Mouse (Mus musculus) heart, postnatal 0 days (tissue): Measurements from ENCODE around the gene Hsdl1. TPM values are rescaled to one million over a fixed set of nuclear protein-coding genes. Genes with fewer than 3 reads are reported as not detected.
A peak's percentile ranks its signal among the peaks of the same experiment; 100 is the strongest.

Experiments used
- ATAC-seq: fragments of 200-750 bp; cut with Nextera tagmentation; 2 replicates; pipeline ENCODE4 v1.8.0; 2017; ENCODE audit warnings: low read depth, moderate number of reproducible peaks, moderate library complexity; ENCODE audit not compliant: insufficient read depth
- DNase-seq: peaks from one replicate; pipeline ENCODE4 v3.0.0-alpha.2; 2016; ENCODE audit warnings: low spot score
- H3K27ac ChIP-seq: fragments of 300-500 bp; sonication (generic); 2 replicates; pipeline ENCODE4 v1.5.1; 2014; ENCODE audit warnings: low read depth, mild to moderate bottlenecking
- H3K27me3 ChIP-seq: fragments of 300-500 bp; sonication (generic); 2 replicates; pipeline ENCODE4 v1.6.1; 2014; ENCODE audit warnings: low read length, mixed read lengths; ENCODE audit not compliant: control insufficient read depth, insufficient read depth
- H3K36me3 ChIP-seq: fragments of 300-500 bp; sonication (generic); replicated peaks from 2 replicates; pipeline ENCODE4 v1.6.1; 2014; ENCODE audit warnings: low read length, mixed read lengths; ENCODE audit not compliant: control insufficient read depth, insufficient read depth
- H3K4me1 ChIP-seq: fragments of 300-500 bp; sonication (generic); 2 replicates; pipeline ENCODE4 v1.6.1; 2014; ENCODE audit warnings: antibody characterized with exemption; ENCODE audit not compliant: control insufficient read depth, insufficient read depth
- H3K4me2 ChIP-seq: fragments of 300-500 bp; sonication (generic); 2 replicates; pipeline ENCODE4 v1.6.1; 2014; ENCODE audit warnings: low read depth, mild to moderate bottlenecking, low read length, moderate library complexity
- H3K4me3 ChIP-seq: fragments of 300-500 bp; sonication (generic); 2 replicates; pipeline ENCODE4 v1.5.1; 2014; ENCODE audit warnings: low read depth, low read length
- H3K9ac ChIP-seq: fragments of 300-500 bp; sonication (generic); replicated peaks from 2 replicates; pipeline ENCODE4 v1.6.1; 2014; ENCODE audit warnings: low read depth, low read length, mixed read lengths
- H3K9me3 ChIP-seq: fragments of 300-500 bp; sonication (generic); replicated peaks from 2 replicates; pipeline ENCODE4 v1.6.1; 2016; ENCODE audit warnings: low read length; ENCODE audit not compliant: control insufficient read depth
- CTCF ChIP-seq: IDR thresholded peaks from 2 replicates; pipeline ENCODE4 v1.5.1; 2016; ENCODE audit warnings: antibody characterized with exemption, control low read depth, low read depth
- EP300 ChIP-seq: IDR thresholded peaks from 2 replicates; pipeline ENCODE4 v1.6.1; 2016; ENCODE audit warnings: antibody characterized with exemption, low read depth
- WGBS: fragments of 180-500 bp; shearing (Covaris S2); extraction: QIAGEN DNeasy Blood & Tissue Kit; methylation state at CpG from one replicate; pipeline ENCODE4 v1.1.7; 2014; 5-methylcytosine and 5-hydroxymethylcytosine counted together
- polyA plus RNA-seq: library from polyadenylated mRNA; unstranded; fragments of >200 nt; fragmentation: Nextera tagmentation; extraction: Ambion mirVana; gene quantifications from 2 replicates; pipeline ENCODE4 v1.2.1, GENCODE M21; 2015
- total RNA-seq: library from RNA; depleted of rRNA; stranded (reverse); fragments of >200 nt; gene quantifications from 2 replicates; pipeline ENCODE4 v1.2.3, GENCODE M21; 2014; ENCODE audit warnings: low replicate concordance

Gene Hsdl1
- total and polyA plus RNA-seq, 2 experiments from 2014 or later, result 20.6 to 36.3 TPM

DNA sequence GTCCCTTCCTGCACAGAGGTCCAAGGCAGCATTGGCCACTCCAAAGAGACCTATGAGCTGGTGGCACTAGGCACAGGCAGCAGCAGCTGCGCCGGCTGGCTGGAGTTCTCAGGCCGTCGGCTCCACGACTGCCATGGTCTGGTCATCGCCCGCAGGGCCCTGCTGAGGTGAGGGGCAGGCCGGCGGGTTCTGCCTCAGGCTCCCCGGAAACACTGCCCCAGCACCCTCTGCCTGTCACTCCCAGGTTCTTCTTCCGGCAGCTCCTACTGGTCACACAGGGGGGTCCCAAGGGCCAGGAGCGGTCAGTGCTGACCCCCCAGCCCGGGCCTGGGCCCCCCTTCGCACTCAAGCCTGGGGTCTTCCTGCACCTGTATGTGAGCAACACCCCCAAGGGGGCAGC lies 40.1 kb upstream of the Hsdl1 start:
- no peak overlapping the region for H3K27ac ChIP-seq
- 85% methylated on average over 13 of the region's 14 CpGs for WGBS
- H3K36me3 ChIP-seq, result no peaks in the 10 kb centered on the region
- H3K9ac ChIP-seq, result no peak overlapping the region
- no peak overlapping the region for H3K4me3 ChIP-seq
- ATAC-seq (no peak), DNase-seq (no peak)
- 0 out of 2 replicates have a peak, but pooled peaks cover 3% of the 10 kb centered on the region for H3K27me3 ChIP-seq
- no peak for TF ChIP-seq CTCF
- no peaks in the 10 kb centered on the region for H3K9me3 ChIP-seq
- H3K4me1 ChIP-seq, result no peaks in the 10 kb centered on the region
- no peak overlapping the region for H3K4me2 ChIP-seq

DNA sequence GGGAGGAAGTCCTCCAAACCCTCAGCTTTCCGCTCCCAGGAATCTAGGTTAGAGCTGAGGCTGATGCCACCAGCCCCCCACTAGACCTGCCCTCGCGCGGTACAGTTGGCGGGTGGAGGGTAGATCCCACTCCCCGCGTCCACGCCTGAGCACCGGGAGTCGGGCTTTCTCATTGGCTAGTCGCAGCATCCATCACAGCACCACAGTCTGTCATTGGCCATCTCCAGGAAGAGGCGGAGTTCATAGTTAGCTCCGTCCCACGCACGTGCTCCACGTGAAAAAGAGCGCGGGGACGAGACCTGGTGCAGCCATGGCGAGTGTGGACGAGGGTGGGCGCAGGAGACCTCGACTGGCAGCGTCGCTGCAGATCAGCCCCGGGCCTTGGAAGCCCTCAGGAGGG lies 37.5 kb upstream of the Hsdl1 start, which contains the start of gene Adad2:
Adad2 (plus strand) TSS at position 277 of the 400 bp plus-strand sequence.
- DNase-seq (no peak), ATAC-seq (no peak)
- Histone ChIP-seq H3K27me3 (0 out of 2 replicates have a peak, but pooled peaks cover 3% of the 10 kb centered on the region), H3K27ac (no peak within 1 kb of the TSS), H3K36me3 (no peaks in the 10 kb centered on the region), H3K4me3 (no peak within 1 kb of the TSS), H3K4me2 (no peak within 1 kb of the TSS), H3K9me3 (peaks cover 7% of the 10 kb centered on the region; the same call in 1 of the 2 replicates), H3K9ac (no peak within 1 kb of the TSS), H3K4me1 (no peaks in the 10 kb centered on the region)
- TF ChIP-seq EP300 (no peak), CTCF (no peak)
- WGBS, result 75% methylated on average over 26 of the region's 26 CpGs

DNA sequence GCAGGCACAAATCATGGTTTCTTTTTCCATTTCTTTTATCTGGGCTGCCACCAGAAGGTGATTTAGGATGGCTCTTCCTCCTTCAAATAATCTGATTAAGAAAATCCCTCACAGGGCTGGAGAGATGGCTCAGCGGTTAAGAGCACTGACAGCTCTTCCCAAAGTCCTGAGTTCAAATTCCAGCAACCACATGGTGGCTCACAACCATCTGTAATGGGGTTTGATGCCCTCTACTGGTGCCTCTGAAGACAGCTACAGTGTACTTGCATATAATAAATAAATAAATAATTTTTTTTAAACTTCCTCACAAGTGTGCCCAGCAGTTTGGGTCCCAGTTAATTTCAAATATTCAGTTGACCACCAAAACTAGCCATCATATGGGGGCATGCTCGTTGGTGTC lies 31.2 kb upstream of the Hsdl1 start:
- TF ChIP-seq EP300, result no peak
- peak; percentile 16; the same call in 1 of the 2 replicates for TF ChIP-seq CTCF

DNA sequence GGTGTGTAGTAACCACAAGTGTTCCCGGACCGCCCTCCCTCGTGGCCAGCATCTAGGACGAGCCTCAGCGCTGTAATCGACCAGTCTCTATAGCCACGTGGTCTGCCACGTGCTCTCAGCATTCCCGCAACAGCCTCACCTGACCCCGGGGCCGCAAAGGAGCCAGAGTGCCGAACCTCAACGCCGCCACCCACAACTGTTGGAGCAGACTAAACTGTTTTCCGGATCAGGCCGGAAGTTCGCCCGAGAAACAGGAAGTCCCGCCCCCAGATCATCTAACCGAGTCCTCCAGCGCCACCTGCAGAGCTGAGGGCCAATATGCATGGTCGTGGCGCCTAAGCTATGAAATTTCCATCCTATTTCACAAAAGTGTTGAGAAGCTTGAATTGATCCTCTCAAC lies 30.0 kb upstream of the Hsdl1 start, which contains the start of gene Taf1c:
Taf1c (minus strand) TSS at position 227 of the 400 bp plus-strand sequence.
- peaks cover 30% of the 10 kb centered on the region for H3K36me3 ChIP-seq
- H3K4me1 ChIP-seq, result peaks cover 8% of the 10 kb centered on the region; the same call in 1 of the 2 replicates
- peak; percentile 88 for ATAC-seq
- H3K9me3 ChIP-seq, result peaks cover 7% of the 10 kb centered on the region; the same call in 1 of the 2 replicates
- H3K27me3 ChIP-seq, result no peaks in the 10 kb centered on the region
- H3K27ac ChIP-seq, result peak within 1 kb of the TSS; percentile 64
- TF ChIP-seq CTCF (peak; percentile 86), EP300 (no peak)
- peak within 1 kb of the TSS; percentile 73 for H3K4me3 ChIP-seq
- peak; percentile 89 for DNase-seq
- peak within 1 kb of the TSS; percentile 83 for H3K4me2 ChIP-seq
- H3K9ac ChIP-seq, result peak within 1 kb of the TSS; percentile 70
- under 1% methylated on average over 23 of the region's 23 CpGs for WGBS

More for the DNA sequence above, 31.2 kb upstream of the Hsdl1 start:
- Histone ChIP-seq H3K4me2 (no peak overlapping the region), H3K9me3 (peaks cover 7% of the 10 kb centered on the region; the same call in 1 of the 2 replicates), H3K4me1 (peaks cover 8% of the 10 kb centered on the region; the same call in 1 of the 2 replicates), H3K4me3 (no peak overlapping the region), H3K9ac (no peak overlapping the region), H3K36me3 (peaks cover 18% of the 10 kb centered on the region), H3K27me3 (no peaks in the 10 kb centered on the region), H3K27ac (no peak overlapping the region)
- DNase-seq (no peak), ATAC-seq (no peak)
- 79% methylated on average over 2 of the region's 2 CpGs for whole genome bisulfite sequencing

DNA sequence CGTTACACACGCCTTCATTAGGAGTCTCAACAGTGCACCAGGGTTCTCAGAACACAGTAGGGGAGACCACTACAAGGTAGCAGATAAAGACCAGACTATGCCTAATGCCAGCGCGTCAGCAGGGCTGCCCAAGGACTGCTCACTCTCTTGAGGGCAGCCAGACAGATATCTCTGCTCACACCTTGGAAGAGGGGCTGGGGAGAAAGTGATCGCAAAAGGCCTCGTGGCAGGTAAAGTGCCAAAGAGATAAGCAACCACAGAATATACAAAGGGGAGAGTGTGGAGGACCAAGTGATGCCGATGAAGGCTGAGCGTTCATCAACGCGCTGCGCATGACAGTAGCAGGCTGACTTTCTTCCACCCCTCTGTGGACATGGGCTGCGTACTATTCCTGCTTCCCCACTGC lies 29.4 kb upstream of the Hsdl1 start:
- Histone ChIP-seq H3K4me1 (peaks cover 8% of the 10 kb centered on the region; the same call in 1 of the 2 replicates), H3K9ac (peak overlapping the region; percentile 70), H3K9me3 (peaks cover 6% of the 10 kb centered on the region; the same call in 1 of the 2 replicates), H3K36me3 (peaks cover 36% of the 10 kb centered on the region), H3K4me2 (peak overlapping the region; percentile 83), H3K27me3 (no peaks in the 10 kb centered on the region), H3K27ac (no peak overlapping the region), H3K4me3 (peak overlapping the region; percentile 73)
- DNase-seq (no peak), ATAC-seq (0 out of 2 replicates have a peak, but pooled peaks have one; percentile 5)
- TF ChIP-seq CTCF, result no peak
- TF ChIP-seq EP300, result no peak
- WGBS, result 13% methylated on average over 12 of the region's 12 CpGs

DNA sequence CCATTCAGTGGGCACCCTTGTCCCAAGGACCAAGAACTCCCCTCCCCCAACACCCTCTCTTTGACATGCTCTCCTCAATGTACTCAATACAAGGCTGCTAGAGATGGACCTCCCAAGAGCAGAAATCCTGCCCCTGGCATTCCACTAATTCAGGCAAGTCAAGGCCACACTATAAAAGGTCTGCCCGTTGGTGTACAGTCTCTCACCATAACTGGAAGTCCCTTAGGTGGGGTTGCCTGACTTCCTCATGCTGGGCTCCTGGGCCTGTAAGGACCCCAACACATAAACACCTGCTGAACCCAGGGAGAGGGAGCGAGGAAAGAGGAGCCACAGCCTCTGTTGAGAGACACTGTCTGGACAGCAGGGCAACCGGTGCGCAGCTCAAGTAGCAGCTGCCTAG lies 28.8 kb upstream of the Hsdl1 start:
- peaks cover 8% of the 10 kb centered on the region; the same call in 1 of the 2 replicates for H3K4me1 ChIP-seq
- H3K9me3 ChIP-seq, result no peaks in the 10 kb centered on the region
- DNase-seq (no peak), ATAC-seq (no peak)
- 89% methylated on average over 4 of the region's 4 CpGs for WGBS
- H3K36me3 ChIP-seq, result peaks cover 41% of the 10 kb centered on the region
- H3K27ac ChIP-seq, result no peak overlapping the region
- H3K4me2 ChIP-seq, result no peak overlapping the region
- no peaks in the 10 kb centered on the region for H3K27me3 ChIP-seq
- H3K4me3 ChIP-seq, result no peak overlapping the region
- H3K9ac ChIP-seq, result no peak overlapping the region
- TF ChIP-seq EP300 (no peak), CTCF (no peak)
